Comparison of ENCODE assay signal across 12 mouse cellular contexts in the genomic region with DNA sequence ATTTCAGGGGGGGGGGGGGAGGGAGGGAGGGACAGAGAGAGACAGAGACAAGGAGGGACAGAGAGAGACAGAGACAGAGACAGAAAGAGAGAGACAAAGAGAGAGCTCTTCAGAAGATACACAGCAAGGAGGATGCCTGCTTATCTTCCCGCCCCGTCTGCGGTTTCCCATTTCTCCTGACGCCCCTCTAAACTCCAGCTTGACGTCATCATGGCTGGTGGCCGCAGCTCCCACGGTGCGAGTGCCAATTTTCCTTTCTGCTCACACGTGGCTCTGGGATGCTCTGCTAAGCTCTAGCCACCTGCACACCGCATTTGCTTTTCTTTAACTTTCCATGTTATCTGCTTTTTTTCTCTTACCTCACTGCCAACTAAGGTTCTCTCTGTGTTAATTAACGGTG.
DNase-seq lines count a peak whose midpoint lies in the region; ATAC-seq and TF ChIP-seq lines count a peak whose summit lies in the region.
"Had no signal": no experiment of that assay in that cellular context is flagged by ENCODE, and none has a peak within 500 bp of the region (broad histone marks: within the 10 kb centered on the region; RNA-seq: fewer than 3 reads in every experiment).

No protein-coding gene starts in this region.

- ATAC-seq in hindbrain, postnatal 0 days, result no peak
- ATAC-seq in hindbrain, embryonic 13.5 days (ENCODE audit: low FRiP score), result no peak
- ATAC-seq: CD4-positive, CD25-positive, alpha-beta regulatory T cell, adult 4 months; forebrain, embryonic 15.5 days; inflammation-experienced regulatory T-cells, adult 6 months had no signal

- no peak for TF ChIP-seq POLR2A in MEL (IDR thresholded peaks at IDR 0.05; ENCODE audit: control insufficient read depth in 1 of 2, insufficient read depth in 1 of 2, low read depth in 1 of 2, low read length in 2 of 2, poor library complexity in 1 of 2)

- peaks cover 3% of the 10 kb centered on the region; the same call in 1 of the 2 replicates for H3K4me1 ChIP-seq in hindbrain, postnatal 0 days (ENCODE audit: insufficient read depth, low read length)
- peaks cover 10% of the 10 kb centered on the region; the same call in 1 of the 2 replicates for H3K4me1 ChIP-seq in hindbrain, embryonic 13.5 days (replicated peaks)
- H3K4me1 ChIP-seq in MEL (ENCODE audit: control insufficient read depth in 1 of 2, insufficient read depth in 2 of 2, low read length in 2 of 2), result peaks cover 6 to 32% of the 10 kb centered on the region in 2 experiments
- H3K4me1 ChIP-seq in limb, embryonic 10.5 days, result peaks cover 37% of the 10 kb centered on the region

- no peak for TF ChIP-seq CTCF in hindbrain, postnatal 0 days (IDR thresholded peaks at IDR 0.05; ENCODE audit: low read depth)
- TF ChIP-seq CTCF in MEL (IDR thresholded peaks at IDR 0.05 in 2 of 3, conservative IDR thresholded peaks at IDR 0.05 in 1 of 3; ENCODE audit: control insufficient read depth in 1 of 3, insufficient read depth in 1 of 3, low read depth in 2 of 3, low read length in 3 of 3, poor library complexity in 1 of 3, severe bottlenecking in 1 of 3), result no peak

- no peak overlapping the region for H3K4me2 ChIP-seq in hindbrain, postnatal 0 days (ENCODE audit: low read depth, low read length)
- H3K4me2 ChIP-seq in hindbrain, embryonic 13.5 days, result no peak overlapping the region
- H3K4me2 ChIP-seq: forebrain, embryonic 15.5 days had no signal

- no peak overlapping the region for H3K4me3 ChIP-seq in hindbrain, postnatal 0 days (ENCODE audit: low read length)
- H3K4me3 ChIP-seq in hindbrain, embryonic 13.5 days, result no peak overlapping the region
- no peak overlapping the region for H3K4me3 ChIP-seq in MEL (ENCODE audit: control insufficient read depth in 1 of 2, insufficient read depth in 1 of 2, low read depth in 2 of 2, low read length in 2 of 2)
- no peak overlapping the region for H3K4me3 ChIP-seq in limb, embryonic 10.5 days
- H3K4me3 ChIP-seq: forebrain, embryonic 15.5 days had no signal

- H3K27ac ChIP-seq in hindbrain, postnatal 0 days, result no peak overlapping the region
- H3K27ac ChIP-seq in hindbrain, embryonic 13.5 days, result no peak overlapping the region
- no peak overlapping the region for H3K27ac ChIP-seq in MEL (ENCODE audit: control insufficient read depth, low read depth, low read length)
- H3K27ac ChIP-seq in limb, embryonic 10.5 days, result peak overlapping the region; percentile 61; the same call in 1 of the 2 replicates
- H3K27ac ChIP-seq: forebrain, embryonic 15.5 days had no signal

- H3K36me3 ChIP-seq in hindbrain, postnatal 0 days (ENCODE audit: insufficient read depth, low read length), result no peaks in the 10 kb centered on the region
- H3K36me3 ChIP-seq in hindbrain, embryonic 13.5 days, result 0 out of 2 replicates have a peak, but pooled peaks cover 1% of the 10 kb centered on the region
- peaks cover 0 to 31% of the 10 kb centered on the region in 2 experiments; a peak in 2 of 4 replicates for H3K36me3 ChIP-seq in MEL (ENCODE audit: control insufficient read depth in 1 of 2, insufficient read depth in 2 of 2, low read length in 2 of 2)
- no peaks in the 10 kb centered on the region for H3K36me3 ChIP-seq in limb, embryonic 10.5 days
- H3K36me3 ChIP-seq: forebrain, embryonic 15.5 days had no signal

- no peaks in the 10 kb centered on the region for H3K27me3 ChIP-seq in hindbrain, postnatal 0 days (ENCODE audit: insufficient read depth, low read length)
- H3K27me3 ChIP-seq in hindbrain, embryonic 13.5 days, result no peaks in the 10 kb centered on the region
- no peaks in the 10 kb centered on the region for H3K27me3 ChIP-seq in MEL (ENCODE audit: control insufficient read depth in 1 of 2, insufficient read depth in 2 of 2, low read length in 2 of 2)
- H3K27me3 ChIP-seq in limb, embryonic 10.5 days (ENCODE audit: low read depth, poor library complexity, severe bottlenecking), result peaks cover 9% of the 10 kb centered on the region; the same call in 1 of the 2 replicates
- H3K27me3 ChIP-seq: forebrain, embryonic 15.5 days had no signal

- H3K79me2 ChIP-seq in MEL (ENCODE audit: control insufficient read depth, insufficient read depth, low read length, poor library complexity), result no peaks in the 10 kb centered on the region

- no peak for TF ChIP-seq RAD21 in MEL (IDR thresholded peaks at IDR 0.05; ENCODE audit: low read depth, low read length)

- TF ChIP-seq EP300 in MEL (IDR thresholded peaks at IDR 0.05; ENCODE audit: low read depth in 1 of 2, low read length in 2 of 2), result peak; percentile 60 to 63; a peak in 3 of 4 replicates

- H3K9me3 ChIP-seq in hindbrain, postnatal 0 days (ENCODE audit: low read length), result no peaks in the 10 kb centered on the region
- peaks cover 3% of the 10 kb centered on the region; the same call in 1 of the 2 replicates for H3K9me3 ChIP-seq in hindbrain, embryonic 13.5 days
- H3K9me3 ChIP-seq in MEL (replicated peaks; ENCODE audit: insufficient read depth, low read length), result no peaks in the 10 kb centered on the region
- no peaks in the 10 kb centered on the region for H3K9me3 ChIP-seq in limb, embryonic 10.5 days (replicated peaks)
- H3K9me3 ChIP-seq: forebrain, embryonic 15.5 days had no signal

- WGBS in hindbrain, postnatal 0 days, result 43% methylated on average over 11 of the region's 11 CpGs
- 63% methylated on average over 7 of the region's 11 CpGs for WGBS in hindbrain, embryonic 13.5 days
- 60% methylated on average over 11 of the region's 11 CpGs for WGBS in limb, embryonic 10.5 days

- DNase-seq in hindbrain, postnatal 0 days (ENCODE audit: low spot score), result peak; percentile 38
- DNase-seq in MEL (ENCODE audit: low read depth, low spot score), result peak; percentile 77
- peak; percentile 51 to 58 for DNase-seq in heart, adult 18-20 months
- DNase-seq in limb, embryonic 10.5 days (ENCODE audit: low spot score), result no peak
- no peak for DNase-seq in adrenal gland, adult 2 months
- no peak for DNase-seq in layer of hippocampus, adult 9-11 months
- DNase-seq in testis, postnatal 14 days (ENCODE audit: low spot score), result no peak
- DNase-seq: cerebellum, adult 9-10 months had no signal

- H3K9ac ChIP-seq in hindbrain, postnatal 0 days (replicated peaks; ENCODE audit: low read length), result no peak overlapping the region
- no peak overlapping the region for H3K9ac ChIP-seq in hindbrain, embryonic 13.5 days
- H3K9ac ChIP-seq in MEL (ENCODE audit: control insufficient read depth, low read depth, low read length, poor library complexity, severe bottlenecking), result no peak overlapping the region
- H3K9ac ChIP-seq: forebrain, embryonic 15.5 days had no signal

TF ChIP-seq in MEL, 35 proteins besides CTCF, POLR2A, EP300 and RAD21:
- TF ChIP-seq CHD2 (IDR thresholded peaks at IDR 0.05; ENCODE audit: low read length), result no peak
- no peak for TF ChIP-seq ZMIZ1 (IDR thresholded peaks at IDR 0.05; ENCODE audit: low read depth, low read length)
- TF ChIP-seq ETS1 (IDR thresholded peaks at IDR 0.05; ENCODE audit: low read depth, low read length), result peak; percentile 85
- peak; percentile 66 for TF ChIP-seq TCF12 (IDR thresholded peaks at IDR 0.05; ENCODE audit: low read depth, low read length)
- TF ChIP-seq GATA1 (IDR thresholded peaks at IDR 0.05; ENCODE audit: low read depth, low read length), result peak; percentile 71
- peak; percentile 15; the same call in 1 of the 2 replicates for TF ChIP-seq SMC3 (IDR thresholded peaks at IDR 0.05; ENCODE audit: low read depth, low read length)
- TF ChIP-seq MXI1 (IDR thresholded peaks at IDR 0.05; ENCODE audit: low read depth, low read length), result peak; percentile 83
- peak; percentile 47; the same call in 1 of the 2 replicates for TF ChIP-seq SIN3A (IDR thresholded peaks at IDR 0.05; ENCODE audit: low read length)
- no peak for TF ChIP-seq MYB (IDR thresholded peaks at IDR 0.05; ENCODE audit: low read depth, low read length)
- no peak for TF ChIP-seq GABPA (IDR thresholded peaks at IDR 0.05; ENCODE audit: low read depth, low read length)
- TF ChIP-seq RCOR1 (IDR thresholded peaks at IDR 0.05; ENCODE audit: low read depth, low read length), result 0 out of 2 replicates have a peak, but pooled peaks have one; percentile 39
- peak; percentile 64; the same call in 1 of the 2 replicates for TF ChIP-seq MYC (IDR thresholded peaks at IDR 0.05; ENCODE audit: low read depth, low read length)
- peak; percentile 24; the same call in 1 of the 2 replicates for TF ChIP-seq BHLHE40 (IDR thresholded peaks at IDR 0.05; ENCODE audit: borderline replicate concordance, low read depth, low read length)
- peak; percentile 68 for TF ChIP-seq TAL1 (IDR thresholded peaks at IDR 0.05; ENCODE audit: low read length)
- TF ChIP-seq MAZ (IDR thresholded peaks at IDR 0.05; ENCODE audit: low read depth, low read length), result peak; percentile 41; the same call in 1 of the 2 replicates
- peak; percentile 76 for TF ChIP-seq E2F4 (IDR thresholded peaks at IDR 0.05; ENCODE audit: borderline replicate concordance, low read depth, low read length)
- TF ChIP-seq MAX (IDR thresholded peaks at IDR 0.05; ENCODE audit: low read length), result peak; percentile 41; the same call in 1 of the 2 replicates
- TF ChIP-seq ZNF384 (IDR thresholded peaks at IDR 0.05; ENCODE audit: low read depth, low read length), result no peak
- TF ChIP-seq ZC3H11A (IDR thresholded peaks at IDR 0.05; ENCODE audit: low read depth, low read length), result no peak
- no peak for TF ChIP-seq ELF1 (IDR thresholded peaks at IDR 0.05; ENCODE audit: low read depth, low read length)
- no peak for TF ChIP-seq JUND (IDR thresholded peaks at IDR 0.05; ENCODE audit: low read depth, low read length)

Comparison
In these comparisons a context has a peak if more than half of its experiments do, and no peak if none do; other contexts are left out.
1. DNase-seq: peak in hindbrain, postnatal 0 days (single experiment), MEL (single experiment) and heart, adult 18-20 months (2 of 2); none in limb, embryonic 10.5 days (single experiment), adrenal gland, adult 2 months (single experiment), layer of hippocampus, adult 9-11 months (single experiment) and testis, postnatal 14 days (single experiment).